Mouse (Mus musculus) small intestine, adult 2 months (tissue): ENCODE measurements at regions not wholly inside any gene's neighbourhood (a gene's known extent, or its start where the extent isn't known, plus 50 kb on each side); places are given as distances from the start of the nearest gene placed in this dataset.

Experiments used
- CTCF ChIP-seq: fragments of 200-500 bp; IDR thresholded peaks from 2 replicates; pipeline ENCODE4 v1.5.1; 2012; ENCODE audit warnings: low read depth, mild to moderate bottlenecking, control low read depth, inconsistent platforms, low read length, moderate library complexity, mixed read lengths; ENCODE audit not compliant: insufficient replicate concordance, insufficient read length; ENCODE audit errors: extremely low read depth
- POLR2A ChIP-seq: fragments of 200-500 bp; IDR thresholded peaks from 2 replicates; pipeline ENCODE4 v1.6.1; 2012; ENCODE audit warnings: low read depth, mild to moderate bottlenecking, control low read depth, inconsistent platforms, low read length, moderate library complexity

DNA sequence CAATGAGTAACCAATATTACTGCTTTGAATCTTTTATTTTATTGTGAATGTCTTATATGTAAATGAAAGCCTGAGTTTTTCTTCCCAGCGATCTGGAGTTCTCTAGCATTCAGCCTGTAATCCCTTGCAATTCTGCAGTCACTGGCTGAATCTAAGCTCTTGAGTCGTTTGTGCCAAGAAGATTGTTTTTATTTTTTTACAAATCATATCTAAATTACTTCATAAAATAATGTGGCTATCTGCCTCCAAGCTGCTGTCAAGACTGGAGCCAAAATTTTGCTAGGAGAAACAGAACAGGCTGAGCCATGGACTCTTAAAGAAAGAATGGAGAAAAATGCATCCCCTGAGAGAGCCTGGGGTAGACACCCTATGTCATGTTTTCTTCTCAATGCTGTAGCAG is 455.4 kb upstream of the Gm26657 start:
- no peak for TF ChIP-seq POLR2A
- TF ChIP-seq CTCF, result no peak
